Comparison of ENCODE assay signal across 9 mouse cellular contexts in genomic region chr13:112987532-112987943, GRCm38 (mm10). TPM values are rescaled to one million over a fixed set of nuclear protein-coding genes. Genes with fewer than 3 reads are reported as not detected.
DNase-seq lines count a peak whose midpoint lies in the region; ATAC-seq and TF ChIP-seq lines count a peak whose summit lies in the region.
"Had no signal": no experiment of that assay in that cellular context is flagged by ENCODE, and none has a peak within 500 bp of the region (broad histone marks: within the 10 kb centered on the region; RNA-seq: fewer than 3 reads in every experiment).

Ccno (plus strand) TSS chr13:112987802.

- H3K9ac ChIP-seq in CH12.LX (ENCODE audit: insufficient read depth, low read depth), result peak within 1 kb of the TSS; percentile 11; the same call in 1 of the 2 replicates
- H3K9ac ChIP-seq in forebrain, embryonic 11.5 days (ENCODE audit: low read length), result peak within 1 kb of the TSS; percentile 37
- H3K9ac ChIP-seq in heart, embryonic 15.5 days, result peak within 1 kb of the TSS; percentile 56
- H3K9ac ChIP-seq in liver, embryonic 13.5 days, result no peak within 1 kb of the TSS
- H3K9ac ChIP-seq in neural tube, embryonic 11.5 days (ENCODE audit: low read length), result peak within 1 kb of the TSS; percentile 31; the same call in 1 of the 2 replicates
- peak within 1 kb of the TSS; percentile 71 for H3K9ac ChIP-seq in stomach, embryonic 16.5 days (ENCODE audit: low read length)

- TF ChIP-seq CTCF in CH12.LX (conservative IDR thresholded peaks at IDR 0.05 in 1 of 2, IDR thresholded peaks at IDR 0.05 in 1 of 2; ENCODE audit: low read depth in 2 of 2, low read length in 2 of 2), result no peak

- under 1% methylated on average over 47 of the region's 47 CpGs for WGBS in forebrain, embryonic 11.5 days
- under 1% methylated on average over 47 of the region's 47 CpGs for WGBS in heart, embryonic 15.5 days
- WGBS in liver, embryonic 13.5 days (ENCODE audit: insufficient replicate concordance), result under 1% methylated on average over 47 of the region's 47 CpGs
- WGBS in neural tube, embryonic 11.5 days, result under 1% methylated on average over 38 of the region's 47 CpGs
- WGBS in stomach, embryonic 16.5 days, result 0% methylated on average over 47 of the region's 47 CpGs

- no peak within 1 kb of the TSS for H3K27ac ChIP-seq in CH12.LX (ENCODE audit: insufficient read depth, low read depth)
- H3K27ac ChIP-seq in forebrain, embryonic 11.5 days (ENCODE audit: low read depth, low read length), result no peak within 1 kb of the TSS
- H3K27ac ChIP-seq in heart, embryonic 15.5 days, result no peak within 1 kb of the TSS
- no peak within 1 kb of the TSS for H3K27ac ChIP-seq in liver, embryonic 13.5 days
- no peak within 1 kb of the TSS for H3K27ac ChIP-seq in neural tube, embryonic 11.5 days (ENCODE audit: low read depth, low read length)
- no peak within 1 kb of the TSS for H3K27ac ChIP-seq in stomach, embryonic 16.5 days (ENCODE audit: low read length)
- H3K27ac ChIP-seq: macrophage had no signal

- no peak for TF ChIP-seq EP300 in CH12.LX (IDR thresholded peaks at IDR 0.05; ENCODE audit: low read length)

- dilution Hi-C loops in CH12.LX (cut with MboI; ENCODE audit: extremely low pct_ligation_motif_present, extremely low pct_unique_long_range_greater_than_20kb, low sequenced_read_pairs), result no loop called here

- ATAC-seq in forebrain, embryonic 11.5 days (replicated peaks; ENCODE audit: low FRiP score), result peak; percentile 90
- peak; percentile 98 for ATAC-seq in heart, embryonic 15.5 days (replicated peaks; ENCODE audit: insufficient number of reproducible peaks, insufficient read depth, low FRiP score, low read depth)
- peak; percentile 91 for ATAC-seq in liver, embryonic 13.5 days (ENCODE audit: low read depth)
- peak; percentile 90 for ATAC-seq in neural tube, embryonic 11.5 days (ENCODE audit: insufficient read depth, low FRiP score, low TSS enrichment)
- ATAC-seq in stomach, embryonic 16.5 days (ENCODE audit: insufficient read depth, low FRiP score), result peak; percentile 98

- H3K36me3 ChIP-seq in CH12.LX (replicated peaks in 1 of 2; ENCODE audit: control insufficient read depth in 1 of 2, insufficient read depth in 1 of 2, low read length in 1 of 2), result no peaks in the 10 kb centered on the region
- H3K36me3 ChIP-seq in forebrain, embryonic 11.5 days (ENCODE audit: control insufficient read depth, insufficient read depth, low read length), result no peaks in the 10 kb centered on the region
- H3K36me3 ChIP-seq in heart, embryonic 15.5 days, result no peaks in the 10 kb centered on the region
- H3K36me3 ChIP-seq in liver, embryonic 13.5 days, result no peaks in the 10 kb centered on the region
- no peaks in the 10 kb centered on the region for H3K36me3 ChIP-seq in neural tube, embryonic 11.5 days (ENCODE audit: control insufficient read depth, insufficient read depth, low read length)
- no peaks in the 10 kb centered on the region for H3K36me3 ChIP-seq in stomach, embryonic 16.5 days (ENCODE audit: control insufficient read depth, insufficient read depth, low read length)

- peak; percentile 84 for TF ChIP-seq POLR2A in CH12.LX (IDR thresholded peaks at IDR 0.05; ENCODE audit: low read depth, low read length)

- no peaks in the 10 kb centered on the region for H3K79me2 ChIP-seq in CH12.LX (replicated peaks; ENCODE audit: control insufficient read depth, extremely low read depth, insufficient read depth, poor library complexity, severe bottlenecking)

- H3K4me1 ChIP-seq in CH12.LX (ENCODE audit: control insufficient read depth in 1 of 2, insufficient read depth in 2 of 2), result peaks cover 3 to 14% of the 10 kb centered on the region in 2 experiments; a peak in 3 of 4 replicates
- H3K4me1 ChIP-seq in forebrain, embryonic 11.5 days (replicated peaks; ENCODE audit: control insufficient read depth, insufficient read depth, low read length), result peaks cover 26% of the 10 kb centered on the region
- H3K4me1 ChIP-seq in heart, embryonic 15.5 days (replicated peaks), result peaks cover 40% of the 10 kb centered on the region
- H3K4me1 ChIP-seq in liver, embryonic 13.5 days (replicated peaks), result peaks cover 16% of the 10 kb centered on the region
- H3K4me1 ChIP-seq in neural tube, embryonic 11.5 days (ENCODE audit: control insufficient read depth, insufficient read depth, low read length), result peaks cover 19% of the 10 kb centered on the region
- peaks cover 22% of the 10 kb centered on the region for H3K4me1 ChIP-seq in stomach, embryonic 16.5 days (ENCODE audit: control insufficient read depth, insufficient read depth, low read length)

- no peak for TF ChIP-seq RAD21 in CH12.LX (IDR thresholded peaks at IDR 0.05; ENCODE audit: low read depth, low read length)

- DNase-seq in CH12.LX (ENCODE audit: extremely low read depth), result peak; percentile 80
- peak; percentile 56 for DNase-seq in c-Kit-positive CD71-positive TER-119-negative erythroid progenitor cells, embryonic 14.5 days (ENCODE audit: low read depth)
- DNase-seq in forebrain, embryonic 11.5 days (ENCODE audit: low spot score), result peak; percentile 94
- DNase-seq in kidney, postnatal 25 days, result peak; percentile 94 to 98
- peak; percentile 57 for DNase-seq in liver, embryonic 13.5 days
- DNase-seq in neural tube, embryonic 11.5 days (ENCODE audit: low spot score), result peak; percentile 93

- H3K4me3 ChIP-seq in CH12.LX (replicated peaks in 1 of 3; ENCODE audit: low read depth in 2 of 3, low read length in 2 of 3, poor library complexity in 1 of 3), result peak within 1 kb of the TSS; percentile 13 to 48 (median 45)
- peak within 1 kb of the TSS; percentile 43 for H3K4me3 ChIP-seq in forebrain, embryonic 11.5 days (ENCODE audit: low read depth, low read length)
- peak within 1 kb of the TSS; percentile 66 for H3K4me3 ChIP-seq in heart, embryonic 15.5 days
- peak within 1 kb of the TSS; percentile 53 for H3K4me3 ChIP-seq in liver, embryonic 13.5 days (replicated peaks)
- H3K4me3 ChIP-seq in neural tube, embryonic 11.5 days (ENCODE audit: low read depth, low read length), result peak within 1 kb of the TSS; percentile 42
- peak within 1 kb of the TSS; percentile 60 for H3K4me3 ChIP-seq in stomach, embryonic 16.5 days (replicated peaks; ENCODE audit: low read length)

- peaks cover 74% of the 10 kb centered on the region for H3K27me3 ChIP-seq in CH12.LX (replicated peaks)
- peaks cover 61% of the 10 kb centered on the region for H3K27me3 ChIP-seq in forebrain, embryonic 11.5 days (ENCODE audit: control insufficient read depth, insufficient read depth, low read length)
- H3K27me3 ChIP-seq in heart, embryonic 15.5 days, result peaks cover 81% of the 10 kb centered on the region
- H3K27me3 ChIP-seq in liver, embryonic 13.5 days, result peaks cover 86% of the 10 kb centered on the region
- peaks cover 66% of the 10 kb centered on the region for H3K27me3 ChIP-seq in neural tube, embryonic 11.5 days (ENCODE audit: control insufficient read depth, insufficient read depth, low read length)
- H3K27me3 ChIP-seq in stomach, embryonic 16.5 days (ENCODE audit: control insufficient read depth, insufficient read depth, low read length), result peaks cover 63% of the 10 kb centered on the region

- in situ Hi-C loops in CH12.LX (cut with MboI; ENCODE audit: low pct_ligation_motif_present, low pct_unique_long_range_greater_than_20kb, low sequenced_read_pairs), result loop anchor here (5.0 kb wide), 1 partner anchor 45 kb away; no protein-coding TSS in a partner anchor

- H3K4me2 ChIP-seq in CH12.LX (ENCODE audit: insufficient read depth, low read depth, poor library complexity, severe bottlenecking), result peak within 1 kb of the TSS; percentile 80
- H3K4me2 ChIP-seq in forebrain, embryonic 11.5 days (ENCODE audit: low read depth, low read length, severe bottlenecking), result peak within 1 kb of the TSS; percentile 92
- H3K4me2 ChIP-seq in heart, embryonic 15.5 days, result peak within 1 kb of the TSS; percentile 100
- H3K4me2 ChIP-seq in liver, embryonic 13.5 days, result peak within 1 kb of the TSS; percentile 75
- peak within 1 kb of the TSS; percentile 96 for H3K4me2 ChIP-seq in neural tube, embryonic 11.5 days (ENCODE audit: low read depth)
- H3K4me2 ChIP-seq in stomach, embryonic 16.5 days (ENCODE audit: low read depth, low read length), result peak within 1 kb of the TSS; percentile 100

- H3K9me3 ChIP-seq in CH12.LX (replicated peaks; ENCODE audit: low read length), result no peaks in the 10 kb centered on the region
- H3K9me3 ChIP-seq in forebrain, embryonic 11.5 days (ENCODE audit: control insufficient read depth, low read length), result no peaks in the 10 kb centered on the region
- no peaks in the 10 kb centered on the region for H3K9me3 ChIP-seq in heart, embryonic 15.5 days (replicated peaks)
- H3K9me3 ChIP-seq in liver, embryonic 13.5 days (replicated peaks), result no peaks in the 10 kb centered on the region
- H3K9me3 ChIP-seq in neural tube, embryonic 11.5 days (ENCODE audit: control insufficient read depth, low read length), result no peaks in the 10 kb centered on the region
- no peaks in the 10 kb centered on the region for H3K9me3 ChIP-seq in stomach, embryonic 16.5 days (replicated peaks; ENCODE audit: control insufficient read depth, low read length)

TF ChIP-seq in CH12.LX, 34 proteins besides CTCF, POLR2A, EP300 and RAD21 (continues in another document):
- peak; percentile 47 for TF ChIP-seq HCFC1 (IDR thresholded peaks at IDR 0.05; ENCODE audit: low read depth, low read length)
- no peak for TF ChIP-seq ZKSCAN1 (IDR thresholded peaks at IDR 0.05; ENCODE audit: borderline replicate concordance, low read depth, low read length)
- TF ChIP-seq IRF4 (IDR thresholded peaks at IDR 0.05; ENCODE audit: low read depth, low read length), result 0 out of 2 replicates have a peak, but pooled peaks have one; percentile 27
- no peak for TF ChIP-seq MAFK (IDR thresholded peaks at IDR 0.05; ENCODE audit: insufficient replicate concordance, low read length)
- TF ChIP-seq MXI1 (IDR thresholded peaks at IDR 0.05; ENCODE audit: low read depth, low read length), result peak; percentile 96
- TF ChIP-seq JUN (IDR thresholded peaks at IDR 0.05; ENCODE audit: insufficient read depth, low read depth, low read length), result no peak
- TF ChIP-seq ETS1 (conservative IDR thresholded peaks at IDR 0.05; ENCODE audit: low read depth, low read length), result peak; percentile 37; the same call in 1 of the 2 replicates
- no peak for TF ChIP-seq CHD2 (IDR thresholded peaks at IDR 0.05; ENCODE audit: low read length)
- no peak for TF ChIP-seq JUND (conservative IDR thresholded peaks at IDR 0.05; ENCODE audit: low read depth, low read length)
- peak; percentile 70; the same call in 1 of the 2 replicates for TF ChIP-seq ZMIZ1 (IDR thresholded peaks at IDR 0.05; ENCODE audit: low read depth, low read length)

RNA-seq across cellular contexts. Expression of gene Ccno, which starts in this region (rescaled TPM):
- total RNA-seq in CH12.LX (2012; rRNA removed) (0.17 and 0.21 TPM in 2 replicates), CH12.LX (2014; rRNA removed) (0.14 and 0.54 TPM in 2 replicates)
- 0.12 and 0.16 TPM in 2 replicates for polyA plus RNA-seq in CH12.LX (2012; ENCODE audit: insufficient read length, low read depth)
- 5.3 and 7.3 TPM in 2 replicates for polyA plus RNA-seq in forebrain, embryonic 11.5 days (2014; fragmentation: Nextera tagmentation; extraction: Ambion mirVana)
- 0.78 and 1.4 TPM in 2 replicates for polyA plus RNA-seq in heart, embryonic 15.5 days (2015; fragmentation: Nextera tagmentation; extraction: Ambion mirVana)
- polyA plus RNA-seq in liver, embryonic 13.5 days (2015; fragmentation: Nextera tagmentation; extraction: Ambion mirVana), result 0.15 TPM in 1 of 2 replicates, not detected in the other
- 0.12 and 0.50 TPM in 2 replicates for polyA plus RNA-seq in neural tube, embryonic 11.5 days (2014; fragmentation: Nextera tagmentation; extraction: Ambion mirVana)
- 0.63 and 0.97 TPM in 2 replicates for polyA plus RNA-seq in stomach, embryonic 16.5 days (2015; fragmentation: Nextera tagmentation; extraction: Ambion mirVana)
- polyA plus RNA-seq: macrophage had no signal

Comparison
In these comparisons a context has a peak if more than half of its experiments do, and no peak if none do; other contexts are left out.
1. Peak in DNase-seq, H3K4me3 ChIP-seq, H3K9ac ChIP-seq and H3K4me2 ChIP-seq in CH12.LX; RNA of the gene not detected or under 1 TPM.
2. Peak in DNase-seq, ATAC-seq, H3K4me3 ChIP-seq and H3K4me2 ChIP-seq in liver, embryonic 13.5 days; RNA of the gene not detected or under 1 TPM.
3. Peak in DNase-seq, ATAC-seq, H3K4me3 ChIP-seq, H3K9ac ChIP-seq and H3K4me2 ChIP-seq in neural tube, embryonic 11.5 days; RNA of the gene not detected or under 1 TPM.
4. Peak in ATAC-seq, H3K4me3 ChIP-seq, H3K9ac ChIP-seq and H3K4me2 ChIP-seq in stomach, embryonic 16.5 days; RNA of the gene not detected or under 1 TPM.